ENCODE assay signal across 13 mouse cellular contexts in genomic region chr16:31433466-31434110, GRCm38 (mm10). TPM values are rescaled to one million over a fixed set of nuclear protein-coding genes. Genes with fewer than 3 reads are reported as not detected.
DNase-seq lines count a peak whose midpoint lies in the region; ATAC-seq and TF ChIP-seq lines count a peak whose summit lies in the region.
"Had no signal": no experiment of that assay in that cellular context is flagged by ENCODE, and none has a peak within 500 bp of the region (broad histone marks: within the 10 kb centered on the region; RNA-seq: fewer than 3 reads in every experiment).

No protein-coding gene starts in this region.

- H3K4me3 ChIP-seq in left cerebral cortex, adult 2 months: no peak overlapping the region
- H3K4me3 ChIP-seq: neural tube, embryonic 12.5 days had no signal

- no peak for TF ChIP-seq CTCF in left cerebral cortex, adult 2 months (IDR thresholded peaks at IDR 0.05)
- no peak for TF ChIP-seq CTCF in brain, embryonic 14.5 days (IDR thresholded peaks at IDR 0.05; ENCODE audit: borderline replicate concordance, extremely low read depth, insufficient read depth, insufficient read length)

- TF ChIP-seq POLR2A in brain, embryonic 14.5 days (IDR thresholded peaks at IDR 0.05; ENCODE audit: borderline replicate concordance, extremely low read depth, insufficient read depth, insufficient read length, poor library complexity, severe bottlenecking): no peak

- peak overlapping the region; percentile 5; the same call in 1 of the 2 replicates for H3K27ac ChIP-seq in left cerebral cortex, adult 2 months
- H3K27ac ChIP-seq: liver, embryonic 14.5 days; neural tube, embryonic 12.5 days had no signal

- intact Hi-C loops in left cerebral cortex, adult 2 months (cut with DNase I): no loop called here
- intact Hi-C loops in left cerebral cortex, postnatal 25 days (cut with DNase I): no loop called here

- no peak for ATAC-seq in cerebellum, adult (ENCODE audit: insufficient number of reproducible peaks, low FRiP score, low TSS enrichment)

- peak; percentile 33 for DNase-seq in cerebellum, adult 8-10 months
- no peak for DNase-seq in left cerebral cortex, adult 2 months (ENCODE audit: extremely low spot score in 1 of 2, low spot score in 2 of 2)
- no peak for DNase-seq in left cerebral cortex, postnatal 25 days (ENCODE audit: low spot score in 2 of 2)
- DNase-seq in brain, embryonic 14.5 days (ENCODE audit: low read depth): peak; percentile 66
- peak; percentile 44 for DNase-seq in kidney, postnatal 14 days
- no peak for DNase-seq in adrenal gland, postnatal 14 days
- DNase-seq in retina, postnatal 1 day: no peak
- DNase-seq: heart, postnatal 14 days; spleen, adult 18-20 months; thymus, postnatal 36 days had no signal

RNA-seq across cellular contexts. Expression of gene Bdh1, which starts 11.5 kb away (rescaled TPM):
- total RNA-seq in left cerebral cortex, adult 2 months (2021): 100 to 1,000 TPM; 108 TPM
- total RNA-seq in left cerebral cortex, postnatal 25 days (2021): 100 to 1,000 TPM; 115 to 123 TPM
- polyA plus RNA-seq in brain, embryonic 14.5 days (2012; rRNA removed): 142 and 148 TPM in 2 replicates
- total RNA-seq in adrenal gland, postnatal 14 days (2021): 11.9 and 50.4 TPM in 2 replicates

Comparison
In these comparisons a context has a peak if more than half of its experiments do, and no peak if none do; other contexts are left out.
1. DNase-seq: peak in cerebellum, adult 8-10 months (single experiment), brain, embryonic 14.5 days (single experiment) and kidney, postnatal 14 days (single experiment); none in left cerebral cortex, adult 2 months (0 of 2), left cerebral cortex, postnatal 25 days (0 of 2), adrenal gland, postnatal 14 days (single experiment) and retina, postnatal 1 day (single experiment).